Mouse (Mus musculus) E14TG2a.4 (cell line): Measurements from ENCODE around the gene Rsg1.

Experiments used
- H3K27me3 ChIP-seq: 2 replicates; pipeline ENCODE4 v1.6.1; 2014; ENCODE audit warnings: low read length, control low read depth; ENCODE audit not compliant: insufficient read depth
- H3K36me3 ChIP-seq: 2 replicates; pipeline ENCODE4 v1.6.1; 2014; ENCODE audit warnings: low read length, control low read depth; ENCODE audit not compliant: insufficient read depth
- H3K4me1 ChIP-seq: replicated peaks from 2 replicates; pipeline ENCODE4 v1.6.1; 2014; ENCODE audit warnings: low read depth, low read length, control low read depth
- H3K4me3 ChIP-seq: replicated peaks from 2 replicates; pipeline ENCODE4 v1.5.1; 2014; ENCODE audit warnings: mild to moderate bottlenecking, low read length
- H3K9me3 ChIP-seq: 2 replicates; pipeline ENCODE4 v1.6.1; 2014; ENCODE audit warnings: low read length, control low read depth
- CTCF ChIP-seq: conservative IDR thresholded peaks from 2 replicates; pipeline ENCODE4 v1.5.1; 2014; ENCODE audit warnings: low read length
- NANOG ChIP-seq: IDR thresholded peaks from 2 replicates; pipeline ENCODE4 v1.6.1; 2014; ENCODE audit warnings: borderline replicate concordance, low read length, mixed read lengths
- POU5F1 ChIP-seq: IDR thresholded peaks from 2 replicates; pipeline ENCODE4 v1.6.1; 2014; ENCODE audit warnings: low read length, borderline replicate concordance

The Rsg1 gene

GRCm38 (mm10) chr4:141249383-141249782, 35.6 kb downstream of the Rsg1 start:
- TF ChIP-seq NANOG = no peak
- no peak for TF ChIP-seq POU5F1
- no peak for TF ChIP-seq CTCF

GRCm38 (mm10) chr4:141251071-141251470, 37.3 kb downstream of the Rsg1 start:
- Histone ChIP-seq H3K27me3 (peaks cover 49% of the 10 kb centered on the region), H3K4me3 (peak overlapping the region; percentile 68), H3K36me3 (no peaks in the 10 kb centered on the region), H3K9me3 (no peaks in the 10 kb centered on the region), H3K4me1 (peaks cover 63% of the 10 kb centered on the region)
- no peak for TF ChIP-seq POU5F1
- TF ChIP-seq CTCF = no peak
- no peak for TF ChIP-seq NANOG

More at GRCm38 (mm10) chr4:141249383-141249782, 35.6 kb downstream of the Rsg1 start:
- Histone ChIP-seq H3K36me3 (no peaks in the 10 kb centered on the region), H3K27me3 (peaks cover 61% of the 10 kb centered on the region), H3K4me3 (peak overlapping the region; percentile 86; the same call in 1 of the 2 replicates), H3K4me1 (peaks cover 69% of the 10 kb centered on the region), H3K9me3 (no peaks in the 10 kb centered on the region)

GRCm38 (mm10) chr4:141252641-141253040, 38.9 kb downstream of the Rsg1 start:
- no peaks in the 10 kb centered on the region for H3K36me3 ChIP-seq
- peaks cover 58% of the 10 kb centered on the region for H3K4me1 ChIP-seq
- no peak overlapping the region for H3K4me3 ChIP-seq
- peaks cover 1% of the 10 kb centered on the region; the same call in 1 of the 2 replicates for H3K9me3 ChIP-seq
- TF ChIP-seq NANOG = no peak
- TF ChIP-seq POU5F1 = no peak
- TF ChIP-seq CTCF = peak; percentile 45
- H3K27me3 ChIP-seq = peaks cover 34% of the 10 kb centered on the region

- Histone ChIP-seq H3K4me3 (peak overlapping the region; percentile 66), H3K4me1 (peaks cover 52% of the 10 kb centered on the region), H3K9me3 (peaks cover 4% of the 10 kb centered on the region; the same call in 1 of the 2 replicates), H3K36me3 (no peaks in the 10 kb centered on the region), H3K27me3 (peaks cover 25% of the 10 kb centered on the region)
- no peak for TF ChIP-seq CTCF
- TF ChIP-seq NANOG = no peak
- no peak for TF ChIP-seq POU5F1
These were observed 40.5 kb downstream of the Rsg1 start for GRCm38 (mm10) chr4:141254234-141254633.

GRCm38 (mm10) chr4:141257440-141257839, 43.7 kb downstream of the Rsg1 start:
- Histone ChIP-seq H3K27me3 (peaks cover 7% of the 10 kb centered on the region; the same call in 1 of the 2 replicates), H3K4me3 (no peak overlapping the region), H3K9me3 (peaks cover 23% of the 10 kb centered on the region), H3K36me3 (no peaks in the 10 kb centered on the region), H3K4me1 (peaks cover 53% of the 10 kb centered on the region)
- peak; percentile 99 for TF ChIP-seq CTCF
- no peak for TF ChIP-seq POU5F1

GRCm38 (mm10) chr4:141259413-141259812, 45.7 kb downstream of the Rsg1 start:
- Histone ChIP-seq H3K9me3 (peaks cover 24% of the 10 kb centered on the region), H3K36me3 (no peaks in the 10 kb centered on the region), H3K4me1 (peaks cover 40% of the 10 kb centered on the region), H3K4me3 (no peak overlapping the region; the same call in 1 of the 2 replicates), H3K27me3 (0 out of 2 replicates have a peak, but pooled peaks cover 4% of the 10 kb centered on the region)
- TF ChIP-seq POU5F1 = no peak
- TF ChIP-seq CTCF = no peak
- TF ChIP-seq NANOG = no peak

- Histone ChIP-seq H3K36me3 (no peaks in the 10 kb centered on the region), H3K9me3 (peaks cover 24% of the 10 kb centered on the region), H3K27me3 (no peaks in the 10 kb centered on the region), H3K4me1 (peaks cover 33% of the 10 kb centered on the region), H3K4me3 (peak overlapping the region; percentile 24)
- TF ChIP-seq NANOG (no peak), POU5F1 (no peak), CTCF (no peak)
These were observed 46.4 kb downstream of the Rsg1 start for GRCm38 (mm10) chr4:141260007-141260723.

GRCm38 (mm10) chr4:141262906-141263637, 49.3 kb downstream of the Rsg1 start:
- TF ChIP-seq NANOG (no peak), POU5F1 (no peak), CTCF (no peak)
- Histone ChIP-seq H3K4me1 (peaks cover 28% of the 10 kb centered on the region), H3K36me3 (no peaks in the 10 kb centered on the region), H3K4me3 (no peak overlapping the region), H3K9me3 (peaks cover 20% of the 10 kb centered on the region), H3K27me3 (no peaks in the 10 kb centered on the region)

GRCm38 (mm10) chr4:141265979-141266637, 52.4 kb downstream of the Rsg1 start:
- Histone ChIP-seq H3K36me3 (no peaks in the 10 kb centered on the region), H3K4me1 (peaks cover 29% of the 10 kb centered on the region), H3K4me3 (no peak overlapping the region), H3K27me3 (no peaks in the 10 kb centered on the region), H3K9me3 (peaks cover 13% of the 10 kb centered on the region)
- TF ChIP-seq POU5F1 = no peak
- no peak for TF ChIP-seq CTCF
- no peak for TF ChIP-seq NANOG
